Mouse (Mus musculus) liver, embryonic 13.5 days (tissue): ENCODE data around the gene Gm10192. TPM values are rescaled to one million over a fixed set of nuclear protein-coding genes. Genes with fewer than 3 reads are reported as not detected.

Experiments used
- ATAC-seq: fragments of 200-750 bp; cut with Nextera tagmentation; 2 replicates; pipeline ENCODE4 v1.8.0; 2017; ENCODE audit warnings: low read depth, mild to moderate bottlenecking, moderate number of reproducible peaks, moderate library complexity
- DNase-seq: peaks from one replicate; pipeline ENCODE4 v3.0.0; 2022
- H3K27ac ChIP-seq: fragments of 300-500 bp; sonication (generic); 2 replicates; pipeline ENCODE4 v1.5.1; 2015; ENCODE audit warnings: moderate library complexity, mild to moderate bottlenecking, inconsistent platforms
- H3K27me3 ChIP-seq: fragments of 300-500 bp; sonication (generic); 2 replicates; pipeline ENCODE4 v1.6.1; 2015; ENCODE audit warnings: mild to moderate bottlenecking, inconsistent platforms
- H3K36me3 ChIP-seq: fragments of 300-500 bp; sonication (generic); 2 replicates; pipeline ENCODE4 v1.6.1; 2015; ENCODE audit warnings: mild to moderate bottlenecking, inconsistent platforms
- H3K4me1 ChIP-seq: fragments of 300-500 bp; sonication (generic); replicated peaks from 2 replicates; pipeline ENCODE4 v1.6.1; 2015; ENCODE audit warnings: inconsistent platforms
- H3K4me2 ChIP-seq: fragments of 300-500 bp; sonication (generic); 2 replicates; pipeline ENCODE4 v1.6.1; 2015; ENCODE audit warnings: inconsistent platforms, mild to moderate bottlenecking, moderate library complexity
- H3K4me3 ChIP-seq: fragments of 300-500 bp; sonication (generic); replicated peaks from 2 replicates; pipeline ENCODE4 v1.5.1; 2015; ENCODE audit warnings: mild to moderate bottlenecking, inconsistent platforms
- H3K9ac ChIP-seq: fragments of 300-500 bp; sonication (generic); 2 replicates; pipeline ENCODE4 v1.6.1; 2015; ENCODE audit warnings: mild to moderate bottlenecking, inconsistent platforms
- H3K9me3 ChIP-seq: fragments of 300-500 bp; sonication (generic); replicated peaks from 2 replicates; pipeline ENCODE4 v1.6.1; 2016; ENCODE audit warnings: inconsistent platforms
- WGBS: fragments of 180-500 bp; shearing (Covaris S2); methylation state at CpG from one replicate; pipeline ENCODE4 v1.1.7; 2015; ENCODE audit not compliant: insufficient replicate concordance; 5-methylcytosine and 5-hydroxymethylcytosine counted together
- polyA plus RNA-seq: library from polyadenylated mRNA; unstranded; fragments of >200 nt; fragmentation: Nextera tagmentation; extraction: Ambion mirVana; gene quantifications from 2 replicates; pipeline ENCODE4 v1.2.1, GENCODE M21; 2015

Gm10192 gene
- polyA plus RNA-seq, 1 experiment from 2014 or later, result not detected

DNA sequence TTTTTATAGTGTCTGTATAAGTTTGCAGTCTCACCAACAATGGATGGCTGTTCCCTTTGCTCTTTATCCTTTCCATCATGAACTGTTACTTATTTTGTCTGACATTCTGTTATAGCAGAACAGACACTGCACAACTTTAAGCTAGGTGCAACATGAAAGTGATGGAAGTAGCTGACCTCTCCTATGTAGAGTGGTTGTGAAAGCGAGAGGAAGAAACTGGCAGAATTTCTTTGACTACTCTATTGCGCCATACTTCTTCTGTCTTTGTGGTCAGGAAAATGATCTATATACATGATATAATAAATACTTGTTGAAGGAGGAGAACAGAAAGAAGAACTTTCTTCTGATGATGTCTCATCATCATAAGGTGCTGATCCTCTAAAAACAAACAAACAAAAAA is 40.5 kb downstream of the Gm10192 start:
- DNase-seq (no peak), ATAC-seq (no peak)
- H3K9me3 ChIP-seq, result no peaks in the 10 kb centered on the region
- no peak overlapping the region for H3K9ac ChIP-seq
- H3K4me3 ChIP-seq, result no peak overlapping the region
- H3K4me1 ChIP-seq, result no peaks in the 10 kb centered on the region
- WGBS, result 68% methylated on average over 2 of the region's 2 CpGs
- H3K27me3 ChIP-seq, result no peaks in the 10 kb centered on the region
- H3K27ac ChIP-seq, result no peak overlapping the region
- no peak overlapping the region for H3K4me2 ChIP-seq
- no peaks in the 10 kb centered on the region for H3K36me3 ChIP-seq
